Mouse (Mus musculus): ENCODE measurements around the gene Majin.

DNA sequence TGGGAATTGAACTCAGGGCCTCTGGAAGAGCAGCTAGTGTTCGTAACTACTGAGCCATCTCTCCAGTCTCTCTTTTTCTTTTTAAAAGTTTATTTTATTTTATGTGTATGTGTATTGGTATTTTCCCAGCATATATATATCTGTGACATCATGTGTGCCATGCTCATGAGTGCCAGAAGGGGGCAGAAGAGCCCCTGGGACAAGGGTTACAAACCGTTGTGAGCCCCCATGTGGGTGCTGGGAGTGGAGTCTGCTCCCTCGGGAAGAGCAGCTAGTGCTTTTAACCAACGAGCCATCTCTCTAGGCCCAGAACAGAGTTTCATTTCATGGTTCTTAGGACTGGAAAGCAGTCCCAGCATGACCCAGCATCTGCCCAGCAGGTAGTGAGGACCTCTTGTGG lies 17.4 kb upstream of the Majin start:
- TF ChIP-seq CTCF (IDR thresholded peaks at IDR 0.05; ENCODE audit: low read depth, low read length) (peak; percentile 39), POLR2A (IDR thresholded peaks at IDR 0.05; ENCODE audit: insufficient read depth, low read length) (no peak), EP300 (IDR thresholded peaks at IDR 0.05; ENCODE audit: insufficient read depth, low read depth, low read length) (no peak)
